Mouse (Mus musculus) cerebellum, adult 8-10 months (tissue): ENCODE data around the gene Rnf39.

Experiments
- DNase-seq: peaks from one replicate; pipeline ENCODE4 v3.0.0; 2022

Rnf39 gene

GRCm38 (mm10) chr17:36942791-36943471, at the start of gene Rnf39:
Rnf39 (plus strand) TSS chr17:36942918.
- peak; percentile 59 for DNase-seq

DNA sequence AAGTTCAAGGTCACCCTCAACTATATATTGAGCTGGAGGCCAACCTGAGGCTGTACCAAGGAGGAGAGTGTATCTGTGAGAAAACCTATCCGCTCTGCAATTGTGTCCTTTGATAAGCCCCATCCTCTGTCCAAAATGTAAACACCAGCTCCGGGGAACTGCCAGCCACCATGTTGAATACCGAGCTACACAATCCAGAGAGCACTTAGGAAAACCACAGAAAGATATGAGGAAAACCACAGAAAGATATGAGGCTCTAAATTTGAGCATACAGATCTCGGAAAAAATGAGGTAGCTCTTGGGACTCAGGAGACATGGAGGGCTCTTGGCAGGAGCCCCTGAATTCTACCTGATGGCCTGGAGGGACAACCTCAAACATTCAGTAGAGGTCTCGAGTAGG, 49.3 kb upstream of the Rnf39 start:
- DNase-seq: no peak

DNA sequence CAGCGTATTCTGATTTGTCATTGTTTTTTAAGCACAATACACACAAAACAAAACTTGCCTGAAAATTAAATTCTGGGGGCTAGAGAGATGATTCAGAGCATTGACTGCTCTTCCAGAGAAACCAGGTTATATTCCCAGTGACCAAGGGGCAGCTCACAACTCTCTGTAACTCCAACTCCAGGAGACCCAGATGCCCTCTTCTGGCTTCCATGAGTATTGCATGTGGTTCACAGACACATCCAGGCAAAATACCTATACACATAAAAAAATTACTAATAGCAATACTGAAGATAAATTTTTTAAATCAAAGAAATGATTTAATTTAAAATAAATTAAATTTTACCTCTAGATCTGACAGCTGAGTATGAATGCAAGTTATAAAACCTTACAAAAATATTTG, 46.1 kb upstream of the Rnf39 start:
- peak; percentile 24 for DNase-seq

GRCm38 (mm10) chr17:36897065-36897464, 45.7 kb upstream of the Rnf39 start:
- no peak for DNase-seq

DNA sequence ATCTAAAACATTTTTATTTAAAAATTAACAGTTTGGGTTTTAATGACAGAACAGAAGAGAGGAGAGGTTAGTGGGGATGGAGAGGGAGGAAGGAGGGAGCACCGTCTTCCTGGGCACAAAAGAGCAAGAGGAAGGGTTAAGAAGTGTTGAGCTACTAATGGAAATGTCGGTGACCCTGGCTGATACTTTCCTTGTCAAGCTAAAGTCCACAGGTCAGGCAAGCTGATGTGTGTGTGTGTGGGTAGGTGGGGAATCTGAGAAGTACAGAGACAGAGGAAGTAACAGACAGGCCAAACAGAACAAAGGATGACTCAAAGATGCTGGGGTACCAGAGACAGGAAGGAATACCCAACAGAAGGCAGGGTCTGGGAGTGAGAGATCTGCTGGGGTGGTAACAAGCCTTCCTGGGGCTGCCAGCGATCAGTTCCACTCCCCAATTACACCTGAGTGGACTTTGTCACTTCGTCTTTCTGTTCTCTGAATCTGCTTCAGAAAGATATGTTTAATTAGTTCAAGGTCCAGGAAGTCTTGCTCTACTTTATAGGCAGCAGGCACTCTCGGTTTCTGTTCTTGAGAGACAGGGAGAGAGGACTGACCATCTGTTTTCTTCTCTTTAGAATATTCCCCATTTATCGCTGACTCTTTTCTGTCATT, 45.0 kb upstream of the Rnf39 start, which contains the start of gene Trim31:
Gene Trim31, plus strand, starts transcription at position 567 of the 654 bp plus-strand sequence.
- DNase-seq: no peak

DNA sequence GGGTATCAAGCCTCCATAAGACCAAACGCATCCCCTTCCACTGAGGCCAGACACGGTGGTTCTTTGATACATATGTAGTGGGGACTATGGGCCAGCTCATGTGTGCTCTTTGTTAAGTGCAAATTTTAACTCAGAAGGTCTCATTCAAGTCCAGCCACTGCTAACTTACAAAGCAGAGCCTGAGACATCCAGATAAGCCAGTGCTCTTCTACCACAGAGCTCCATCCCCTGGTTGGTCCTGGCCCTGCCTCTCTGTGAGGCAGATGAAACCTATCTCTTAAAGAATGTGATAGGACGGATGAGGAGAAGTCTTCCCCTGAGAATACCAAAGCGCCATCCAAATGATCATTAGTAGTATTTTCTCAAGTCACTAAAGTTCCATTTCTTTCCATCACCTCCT, 43.3 kb upstream of the Rnf39 start:
- DNase-seq: no peak

GRCm38 (mm10) chr17:36900001-36900400, 42.7 kb upstream of the Rnf39 start:
- DNase-seq: no peak

DNA sequence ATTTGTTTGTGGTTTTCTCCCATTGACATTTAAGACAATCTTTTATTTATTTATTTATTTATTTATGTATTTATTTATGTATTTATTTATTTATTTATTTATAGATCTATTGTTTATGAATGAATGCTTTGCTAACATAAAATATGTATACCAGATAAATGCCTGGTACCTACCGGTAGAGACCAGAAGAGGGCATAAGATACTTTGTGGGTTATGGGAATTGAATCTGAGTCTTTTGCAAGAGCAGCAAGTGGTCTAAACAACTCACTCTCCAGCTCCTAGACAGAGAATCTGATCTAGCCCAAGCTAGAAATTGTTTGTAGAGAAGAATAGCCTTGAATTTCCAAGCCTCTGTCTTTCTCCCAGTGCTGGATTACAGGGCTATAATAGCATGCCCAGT, 42.0 kb upstream of the Rnf39 start:
- no peak for DNase-seq

DNA sequence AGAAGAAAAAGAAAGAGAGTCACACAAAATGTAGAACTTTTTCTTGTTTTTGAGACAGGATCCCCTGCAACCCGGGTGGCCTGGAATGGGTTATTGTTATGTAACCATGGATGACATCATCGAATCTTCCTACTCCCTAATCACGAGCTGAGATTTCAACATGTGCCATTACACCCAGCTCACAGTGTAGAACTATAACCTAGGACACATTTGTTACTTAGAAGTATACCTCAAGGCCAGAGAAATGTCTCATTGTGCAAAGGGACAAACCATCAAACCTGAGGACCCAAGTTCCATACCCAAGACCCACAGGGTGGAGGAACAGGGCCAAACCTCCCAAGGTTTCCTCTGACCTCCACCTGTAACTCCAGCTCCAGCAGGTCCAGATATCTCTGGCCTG, 39.1 kb upstream of the Rnf39 start:
- no peak for DNase-seq

GRCm38 (mm10) chr17:36908235-36908634, 34.5 kb upstream of the Rnf39 start:
- no peak for DNase-seq

- DNase-seq: no peak
Measured at GRCm38 (mm10) chr17:36909802-36910201, 32.9 kb upstream of the Rnf39 start.

DNA sequence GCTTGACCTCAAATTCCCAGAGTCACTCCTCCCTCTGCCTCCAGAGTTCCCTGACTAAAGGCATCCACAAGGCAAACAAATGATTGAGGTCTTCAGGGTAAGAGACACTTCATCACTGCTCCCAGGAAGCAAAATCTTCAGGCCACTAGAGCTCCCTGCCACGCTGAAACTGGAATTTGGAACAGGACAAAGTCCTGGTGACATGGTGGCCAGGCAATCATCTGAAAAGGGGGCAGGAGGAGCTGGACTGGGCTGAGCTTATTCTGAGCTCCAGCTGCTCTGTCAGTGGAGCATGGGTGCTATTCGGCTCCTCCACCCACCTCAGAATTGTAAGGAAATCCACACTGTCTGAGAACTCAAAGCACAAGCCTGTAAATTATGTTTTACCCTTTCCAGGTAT, 30.7 kb upstream of the Rnf39 start:
- DNase-seq: no peak

DNA sequence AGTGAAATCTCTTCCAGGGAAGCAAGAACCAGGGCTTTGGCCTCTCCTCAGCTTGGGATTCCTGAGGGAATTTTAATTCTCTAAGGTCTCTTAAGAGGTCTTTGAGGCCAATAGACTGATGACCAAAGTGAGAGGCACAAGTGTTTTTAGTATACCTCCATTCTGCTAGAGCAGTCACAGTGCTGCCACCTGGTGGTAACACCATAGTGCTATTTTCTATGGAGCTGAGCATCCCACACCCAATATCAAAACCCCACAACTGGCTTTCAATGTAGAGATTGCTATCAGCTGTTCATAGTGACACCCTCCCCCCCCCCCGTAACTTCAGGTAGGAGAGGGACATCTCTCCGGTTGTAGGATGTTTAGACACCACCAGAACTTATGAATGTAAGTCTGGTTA, 28.6 kb upstream of the Rnf39 start:
- peak; percentile 65 for DNase-seq

DNA sequence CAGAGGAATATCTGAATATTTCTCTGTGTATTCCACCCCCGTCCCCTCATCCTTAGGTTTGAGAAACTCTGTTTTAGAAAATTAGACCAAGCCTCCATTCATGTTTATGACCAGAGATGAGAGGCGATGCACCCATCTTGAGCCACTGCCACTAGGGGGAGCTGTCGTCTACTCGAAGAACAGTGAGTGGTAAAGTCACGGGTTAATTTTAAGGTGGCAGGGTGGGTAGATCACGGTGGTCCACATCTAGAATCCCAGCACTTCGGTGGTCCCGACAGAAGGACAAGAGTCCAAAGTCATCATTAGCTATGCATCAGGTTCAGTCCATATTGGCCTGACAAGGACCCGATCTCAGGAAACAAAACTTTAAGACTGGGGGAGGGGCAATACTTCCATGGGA, 27.6 kb upstream of the Rnf39 start:
- peak; percentile 45 for DNase-seq

DNA sequence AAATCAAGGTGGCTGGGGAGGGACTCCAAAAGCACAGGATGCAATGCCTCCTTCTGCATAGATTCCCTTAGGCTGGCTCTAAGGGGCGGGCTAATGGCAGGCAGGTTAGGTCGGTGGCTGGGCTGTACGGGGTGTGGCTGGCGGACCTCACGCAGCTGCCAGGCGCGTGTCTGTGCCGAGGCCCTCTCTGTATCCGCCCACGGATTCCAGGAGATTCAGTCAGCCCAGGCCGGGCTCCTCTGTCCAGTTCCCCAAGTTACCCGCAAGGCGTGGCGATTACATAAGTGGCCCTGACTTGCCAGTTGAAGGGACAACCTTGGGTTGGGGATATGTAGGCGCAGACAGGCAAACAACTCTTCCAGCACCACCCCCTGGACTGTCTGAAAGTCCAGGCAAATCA, 22.5 kb upstream of the Rnf39 start:
- no peak for DNase-seq

GRCm38 (mm10) chr17:36922715-36923114, 20.0 kb upstream of the Rnf39 start:
- DNase-seq: no peak

- DNase-seq: no peak
Measured at GRCm38 (mm10) chr17:36923491-36923890, 19.2 kb upstream of the Rnf39 start.

GRCm38 (mm10) chr17:36927496-36928120, 15.1 kb upstream of the Rnf39 start:
- no peak for DNase-seq

- DNase-seq: no peak
Measured at GRCm38 (mm10) chr17:36929236-36929932, 13.3 kb upstream of the Rnf39 start.

GRCm38 (mm10) chr17:36930233-36930632, 12.5 kb upstream of the Rnf39 start:
- DNase-seq: no peak

GRCm38 (mm10) chr17:36931130-36931529, 11.6 kb upstream of the Rnf39 start:
- no peak for DNase-seq

GRCm38 (mm10) chr17:36931806-36932205, 10.9 kb upstream of the Rnf39 start:
- DNase-seq: no peak

- no peak for DNase-seq
Measured at GRCm38 (mm10) chr17:36938056-36938455, 4.7 kb upstream of the Rnf39 start.

DNA sequence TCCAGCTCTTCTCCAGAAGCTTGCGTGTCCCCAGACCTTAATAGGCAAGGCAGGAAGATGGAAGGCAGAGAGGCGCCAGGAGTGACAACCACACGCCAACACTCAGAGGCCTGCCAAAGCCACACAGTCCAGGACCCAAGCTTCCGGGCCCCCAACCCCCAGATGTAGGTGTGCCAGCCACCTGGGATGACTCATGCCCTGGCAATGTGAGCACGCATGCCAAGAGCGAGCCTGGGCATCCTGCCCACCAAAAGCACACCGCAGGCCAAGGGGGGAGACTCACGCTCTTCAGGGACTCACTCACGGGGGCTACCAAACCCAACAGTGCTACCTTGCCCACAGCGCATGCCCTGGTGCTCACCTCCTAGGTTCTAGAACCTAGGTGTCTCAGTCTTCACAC, 327 bp upstream of the Rnf39 start:
- DNase-seq: peak; percentile 82
